Mouse (Mus musculus) left cerebral cortex, adult 2 months (tissue): ENCODE data around the gene Rasl11b. TPM values are rescaled to one million over a fixed set of nuclear protein-coding genes. Genes with fewer than 3 reads are reported as not detected.

Experiments
- DNase-seq, 2 experiments: peaks; one replicate each; pipeline ENCODE4 v3.0.0; 2021 to 2022; ENCODE audit warnings: low spot score in 2 of 2, mixed read lengths in 1 of 2; ENCODE audit errors: extremely low spot score in 1 of 2
- H3K27ac ChIP-seq: fragments of 200-600 bp; 2 replicates; pipeline ENCODE4 v1.8.1; 2022
- H3K4me3 ChIP-seq: fragments of 200-600 bp; 2 replicates; pipeline ENCODE4 v1.8.1; 2022
- CTCF ChIP-seq: fragments of 200-600 bp; IDR thresholded peaks from 2 replicates; pipeline ENCODE4 v1.8.1; 2022; ENCODE audit warnings: antibody characterized with exemption, mild to moderate bottlenecking, moderate library complexity
- intact Hi-C: fragments of 180-260 bp; cut with DNase I; formaldehyde crosslinking; loops from one replicate; pipeline ENCODE4 v1.15.1; 2025
- total RNA-seq, 2 experiments: library from RNA; stranded (reverse); gene quantifications; 2 replicates each; pipeline ENCODE4 v1.2.3; 2021

Gene Rasl11b
- total RNA-seq, 2 experiments from 2014 or later, result 72.5 to 103 TPM

- intact Hi-C loops, result no loop called here
- no peak for DNase-seq
- Histone ChIP-seq H3K4me3 (no peak overlapping the region), H3K27ac (no peak overlapping the region)
- TF ChIP-seq CTCF, result no peak
Measured at GRCm38 (mm10) chr5:74164547-74164946, 30.5 kb upstream of the Rasl11b start.

GRCm38 (mm10) chr5:74166642-74167041, 28.4 kb upstream of the Rasl11b start:
- no peak overlapping the region for H3K27ac ChIP-seq
- no peak overlapping the region for H3K4me3 ChIP-seq
- intact Hi-C loops, result no loop called here
- TF ChIP-seq CTCF, result no peak
- DNase-seq, result no peak

GRCm38 (mm10) chr5:74168085-74168484, 27.0 kb upstream of the Rasl11b start:
- Histone ChIP-seq H3K4me3 (no peak overlapping the region), H3K27ac (no peak overlapping the region)
- no peak for DNase-seq
- no peak for TF ChIP-seq CTCF
- intact Hi-C loops, result no loop called here

GRCm38 (mm10) chr5:74171768-74172167, 23.3 kb upstream of the Rasl11b start:
- DNase-seq, result no peak
- no peak for TF ChIP-seq CTCF
- intact Hi-C loops, result no loop called here
- Histone ChIP-seq H3K4me3 (no peak overlapping the region), H3K27ac (no peak overlapping the region)

DNA sequence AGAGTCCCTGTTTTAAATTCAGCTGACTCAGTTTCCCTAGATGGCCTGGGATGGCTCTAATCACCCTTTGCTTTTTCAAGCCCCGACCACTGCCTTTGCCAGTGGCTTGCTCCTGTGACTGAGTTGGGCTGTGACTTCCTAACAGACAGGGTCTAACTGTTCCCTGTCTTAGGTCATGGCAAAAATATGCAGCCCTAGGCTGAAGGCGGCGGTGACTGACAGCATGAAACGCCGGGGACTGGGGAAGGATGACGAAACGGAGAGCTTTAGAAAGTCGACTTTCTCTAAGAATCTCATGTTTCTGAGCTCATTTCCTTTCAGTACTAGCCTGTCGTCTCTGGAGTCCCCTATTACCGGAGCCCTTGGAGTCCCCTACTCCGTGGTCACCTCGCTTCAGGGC, 22.9 kb upstream of the Rasl11b start:
- Histone ChIP-seq H3K4me3 (no peak overlapping the region), H3K27ac (no peak overlapping the region)
- no peak for TF ChIP-seq CTCF
- no peak for DNase-seq
- intact Hi-C loops, result no loop called here

DNA sequence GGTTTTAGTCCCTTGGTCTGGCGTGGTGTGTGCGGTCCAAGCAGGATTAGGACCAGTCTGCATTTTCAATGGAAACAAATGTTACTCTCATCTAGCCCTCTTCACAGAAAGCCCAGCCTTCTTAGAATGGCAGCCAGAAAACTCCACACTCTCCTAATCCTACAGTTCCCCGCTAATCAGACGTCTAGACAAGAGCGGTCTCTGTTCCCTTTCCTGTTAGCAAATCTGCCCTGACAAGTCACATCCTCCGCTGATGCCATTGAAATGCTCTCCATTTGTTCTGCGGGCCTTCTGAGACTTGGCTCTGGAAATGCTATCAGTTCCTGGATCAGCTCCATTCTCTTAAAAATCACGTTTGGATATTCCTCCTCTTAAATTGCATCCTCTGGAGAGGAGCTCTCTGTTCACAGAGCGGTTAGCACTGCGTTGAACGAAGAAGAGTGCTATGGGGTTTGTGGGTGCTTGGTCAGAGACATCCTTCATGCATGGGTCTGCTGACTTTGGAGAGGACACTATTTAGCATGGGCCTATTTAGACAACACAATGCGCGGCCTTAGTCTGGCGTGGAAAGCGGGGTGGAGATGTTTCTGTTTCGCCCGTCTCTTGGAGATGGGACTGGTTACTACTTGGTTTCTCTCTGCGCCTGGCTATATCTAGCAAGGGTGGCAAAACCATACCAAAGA, 21.8 kb upstream of the Rasl11b start:
- TF ChIP-seq CTCF, result no peak
- Histone ChIP-seq H3K4me3 (no peak overlapping the region), H3K27ac (no peak overlapping the region)
- no peak for DNase-seq
- intact Hi-C loops, result no loop called here

GRCm38 (mm10) chr5:74175526-74176270, 19.4 kb upstream of the Rasl11b start:
- no peak for TF ChIP-seq CTCF
- H3K27ac ChIP-seq, result no peak overlapping the region
- DNase-seq, result no peak
- intact Hi-C loops, result no loop called here
- H3K4me3 ChIP-seq, result no peak overlapping the region

DNA sequence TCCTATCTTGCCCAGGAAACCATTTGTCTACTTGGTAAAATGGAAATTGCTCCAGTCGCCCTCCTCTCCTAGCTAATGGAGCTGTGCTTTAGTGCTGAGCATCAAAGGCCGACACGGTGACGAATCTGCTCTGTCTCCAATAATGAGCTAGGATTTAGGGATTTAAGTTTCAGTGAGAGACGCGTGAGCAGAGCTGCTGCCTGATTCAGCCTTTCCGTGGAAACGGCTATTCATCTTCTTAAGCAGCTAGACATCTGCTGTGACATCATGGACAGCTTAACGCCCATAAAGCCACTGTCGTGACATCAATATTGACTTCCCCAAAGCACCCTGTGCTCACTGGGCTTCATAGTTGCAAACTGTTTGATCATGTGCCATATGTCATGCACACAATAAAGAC, 14.9 kb upstream of the Rasl11b start:
- no peak for DNase-seq
- TF ChIP-seq CTCF, result no peak
- Histone ChIP-seq H3K27ac (no peak overlapping the region), H3K4me3 (no peak overlapping the region)
- intact Hi-C loops, result no loop called here

- Histone ChIP-seq H3K4me3 (no peak overlapping the region), H3K27ac (no peak overlapping the region)
- intact Hi-C loops, result no loop called here
- no peak for DNase-seq
- TF ChIP-seq CTCF, result no peak
Measured at GRCm38 (mm10) chr5:74183118-74183517, 12.0 kb upstream of the Rasl11b start.

- intact Hi-C loops, result no loop called here
- H3K27ac ChIP-seq, result no peak overlapping the region
- H3K4me3 ChIP-seq, result no peak overlapping the region
- no peak for DNase-seq
- no peak for TF ChIP-seq CTCF
Measured at GRCm38 (mm10) chr5:74184607-74185006, 10.5 kb upstream of the Rasl11b start.

DNA sequence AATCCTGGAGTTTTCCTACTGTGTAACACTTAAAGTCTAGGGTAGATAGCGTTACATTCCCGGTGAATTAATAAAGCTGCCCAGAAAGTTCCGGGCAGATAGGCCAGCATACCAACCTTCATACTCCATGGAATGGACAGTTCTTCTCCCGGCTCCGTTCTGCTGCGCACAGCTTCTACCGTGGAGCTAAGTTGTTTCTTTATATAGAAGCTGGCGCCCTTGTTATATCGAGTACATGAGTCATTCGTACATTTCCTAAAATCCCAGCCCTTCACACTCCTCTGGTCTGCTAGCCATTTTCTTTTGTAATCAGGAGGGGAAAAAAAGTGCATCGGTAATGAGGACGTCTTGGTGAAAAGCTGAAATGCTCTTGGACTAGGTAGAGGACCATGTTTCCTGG, 7.0 kb upstream of the Rasl11b start:
- DNase-seq, result no peak
- no peak overlapping the region for H3K4me3 ChIP-seq
- intact Hi-C loops, result no loop called here
- H3K27ac ChIP-seq, result peak overlapping the region; percentile 56; the same call in 1 of the 2 replicates
- no peak for TF ChIP-seq CTCF

- intact Hi-C loops, result no loop called here
- Histone ChIP-seq H3K27ac (peak overlapping the region; percentile 56), H3K4me3 (no peak overlapping the region)
- DNase-seq, result no peak
- no peak for TF ChIP-seq CTCF
Measured at GRCm38 (mm10) chr5:74188886-74189285, 6.2 kb upstream of the Rasl11b start.
